Mouse (Mus musculus): Measurements from ENCODE around the gene B020004J07Rik. TPM values are rescaled to one million over a fixed set of nuclear protein-coding genes. Genes with fewer than 3 reads are reported as not detected.
"Not testable (repeated sequence)": the region's sequence is repeated elsewhere in the genome, so short reads cannot be mapped to it uniquely, and the experiment has no call there.

The B020004J07Rik gene
- not detected in 2 replicates for polyA plus RNA-seq (2012; rRNA removed)

- H3K27me3 ChIP-seq (ENCODE audit: control insufficient read depth, insufficient read depth, low read length); H3K36me3 ChIP-seq (ENCODE audit: control insufficient read depth, insufficient read depth, low read length); H3K4me3 ChIP-seq (ENCODE audit: low read depth, low read length); H3K27ac ChIP-seq (ENCODE audit: insufficient read depth, low read depth, low read length); H3K4me1 ChIP-seq (ENCODE audit: control insufficient read depth, insufficient read depth, insufficient read length, low read length): not testable (repeated sequence)
- 91% methylated on average over 4 of the region's 4 CpGs for WGBS
These were observed at the start of gene B020004J07Rik for GRCm38 (mm10) chr4:101843923-101844322. Gene B020004J07Rik (minus strand): TSS chr4:101844023.

- Histone ChIP-seq H3K4me3 (ENCODE audit: low read depth, low read length) (no peak overlapping the region), H3K4me1 (ENCODE audit: control insufficient read depth, insufficient read depth, insufficient read length, low read length) (no peaks in the 10 kb centered on the region), H3K27ac (ENCODE audit: insufficient read depth, low read depth, low read length) (no peak overlapping the region), H3K27me3 (ENCODE audit: control insufficient read depth, insufficient read depth, low read length) (no peaks in the 10 kb centered on the region), H3K36me3 (ENCODE audit: control insufficient read depth, insufficient read depth, low read length) (no peaks in the 10 kb centered on the region)
- no peak for TF ChIP-seq CTCF (IDR thresholded peaks at IDR 0.05; ENCODE audit: extremely low read depth, insufficient read length, insufficient replicate concordance, low read depth, low read length)
These were observed 45.6 kb upstream of the B020004J07Rik start for GRCm38 (mm10) chr4:101889377-101889776.

DNA sequence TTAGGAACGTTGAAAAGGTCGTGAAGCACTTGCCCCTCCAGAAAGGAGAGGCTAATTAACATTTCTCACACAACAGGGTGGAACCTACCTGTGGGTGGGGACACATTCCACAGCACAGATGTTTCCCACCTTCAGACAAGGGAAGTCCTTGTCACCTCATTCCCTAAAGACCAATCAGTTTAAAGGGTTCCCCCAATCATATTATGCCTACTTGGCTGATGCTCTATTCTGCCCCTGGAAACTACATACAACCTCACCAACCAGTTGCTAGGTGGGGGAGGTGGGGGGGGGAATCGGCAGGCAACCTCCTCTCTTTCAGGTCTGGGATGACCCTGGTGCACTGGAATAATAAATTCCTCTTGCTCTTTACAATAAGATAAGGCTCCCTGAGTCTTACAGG lies 39.8 kb upstream of the B020004J07Rik start:
- no peaks in the 10 kb centered on the region for H3K36me3 ChIP-seq (ENCODE audit: control insufficient read depth, insufficient read depth, low read length)
- 22% methylated on average over 3 of the region's 3 CpGs for WGBS
- H3K4me3 ChIP-seq (ENCODE audit: low read depth, low read length), result no peak overlapping the region
- no peaks in the 10 kb centered on the region for H3K27me3 ChIP-seq (ENCODE audit: control insufficient read depth, insufficient read depth, low read length)
- no peaks in the 10 kb centered on the region for H3K4me1 ChIP-seq (ENCODE audit: control insufficient read depth, insufficient read depth, insufficient read length, low read length)
- TF ChIP-seq CTCF (IDR thresholded peaks at IDR 0.05; ENCODE audit: extremely low read depth, insufficient read length, insufficient replicate concordance, low read depth, low read length) (no peak), POLR2A (IDR thresholded peaks at IDR 0.05; ENCODE audit: low read depth, low read length) (no peak)
- no peak overlapping the region for H3K27ac ChIP-seq (ENCODE audit: insufficient read depth, low read depth, low read length)

DNA sequence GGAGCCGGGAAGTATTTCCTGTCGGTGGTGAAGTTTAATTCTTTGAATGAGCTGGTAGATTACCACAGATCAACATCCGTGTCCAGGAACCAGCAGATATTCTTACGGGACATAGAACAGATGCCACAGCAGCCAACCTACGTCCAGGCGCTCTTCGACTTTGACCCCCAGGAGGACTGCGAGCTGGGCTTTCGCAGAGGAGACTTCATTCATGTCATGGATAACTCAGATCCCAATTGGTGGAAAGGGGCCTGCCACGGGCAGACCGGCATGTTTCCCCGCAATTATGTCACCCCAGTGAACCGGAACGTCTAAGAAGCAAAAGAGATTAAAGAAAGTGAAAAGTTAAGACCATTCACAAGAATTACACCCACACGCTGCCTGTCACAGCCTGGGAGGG lies 31.9 kb upstream of the B020004J07Rik start:
- not testable (repeated sequence) for H3K27ac ChIP-seq (ENCODE audit: insufficient read depth, low read depth, low read length); H3K27me3 ChIP-seq (ENCODE audit: control insufficient read depth, insufficient read depth, low read length)
- WGBS, result 88% methylated on average over 15 of the region's 15 CpGs

DNA sequence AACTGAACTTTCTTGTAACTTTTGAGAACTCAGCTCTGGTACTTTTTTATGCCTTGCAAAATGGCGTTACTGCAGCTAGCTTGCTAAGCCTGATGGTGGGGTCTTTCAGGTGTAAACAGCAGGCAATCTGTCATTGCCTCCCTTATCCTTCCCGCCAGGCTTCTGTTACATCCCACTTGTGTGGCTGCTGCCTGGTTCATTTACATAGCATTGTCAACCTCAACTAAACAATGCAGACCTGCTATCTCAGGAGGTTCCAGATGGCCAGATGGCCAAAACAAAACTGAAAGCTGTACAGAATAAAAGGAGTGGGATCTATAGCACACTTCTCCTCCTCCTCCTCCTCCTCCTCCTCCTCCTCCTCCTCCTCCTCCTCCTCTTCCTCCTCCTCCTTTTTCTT lies 28.2 kb upstream of the B020004J07Rik start:
- H3K27ac ChIP-seq (ENCODE audit: insufficient read depth, low read depth, low read length); H3K36me3 ChIP-seq (ENCODE audit: control insufficient read depth, insufficient read depth, low read length); H3K27me3 ChIP-seq (ENCODE audit: control insufficient read depth, insufficient read depth, low read length); H3K4me1 ChIP-seq (ENCODE audit: control insufficient read depth, insufficient read depth, insufficient read length, low read length); H3K4me3 ChIP-seq (ENCODE audit: low read depth, low read length): not testable (repeated sequence)
- WGBS, result 68% methylated on average over 2 of the region's 2 CpGs

More for the DNA sequence above, 31.9 kb upstream of the B020004J07Rik start:
- not testable (repeated sequence) for H3K4me3 ChIP-seq (ENCODE audit: low read depth, low read length); H3K4me1 ChIP-seq (ENCODE audit: control insufficient read depth, insufficient read depth, insufficient read length, low read length); H3K36me3 ChIP-seq (ENCODE audit: control insufficient read depth, insufficient read depth, low read length)

DNA sequence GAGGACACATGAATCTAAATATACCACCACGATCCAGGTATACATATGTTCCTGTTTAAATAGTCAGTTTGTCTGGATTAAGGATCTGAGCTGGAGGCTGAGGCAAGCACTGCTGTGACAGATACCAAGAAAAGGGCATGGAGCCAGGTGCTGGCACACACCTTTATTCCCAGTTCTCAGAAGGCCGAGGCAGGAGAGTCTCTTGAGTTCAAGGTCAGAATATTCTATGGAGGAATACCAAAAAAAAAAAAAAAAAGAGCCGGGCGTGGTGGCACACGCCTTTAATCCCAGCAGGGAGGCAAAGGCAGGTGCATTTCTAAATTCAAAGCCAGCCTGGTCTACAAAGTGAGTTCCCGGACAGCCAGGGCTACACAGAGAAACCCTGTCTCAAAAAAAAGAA lies 18.5 kb upstream of the B020004J07Rik start:
- Histone ChIP-seq H3K27ac (ENCODE audit: insufficient read depth, low read depth, low read length) (no peak overlapping the region), H3K4me1 (ENCODE audit: control insufficient read depth, insufficient read depth, insufficient read length, low read length) (no peaks in the 10 kb centered on the region), H3K4me3 (ENCODE audit: low read depth, low read length) (no peak overlapping the region), H3K27me3 (ENCODE audit: control insufficient read depth, insufficient read depth, low read length) (no peaks in the 10 kb centered on the region), H3K36me3 (ENCODE audit: control insufficient read depth, insufficient read depth, low read length) (no peaks in the 10 kb centered on the region)
- WGBS, result 78% methylated on average over 6 of the region's 6 CpGs
- TF ChIP-seq CTCF (IDR thresholded peaks at IDR 0.05; ENCODE audit: extremely low read depth, insufficient read length, insufficient replicate concordance, low read depth, low read length), result no peak

DNA sequence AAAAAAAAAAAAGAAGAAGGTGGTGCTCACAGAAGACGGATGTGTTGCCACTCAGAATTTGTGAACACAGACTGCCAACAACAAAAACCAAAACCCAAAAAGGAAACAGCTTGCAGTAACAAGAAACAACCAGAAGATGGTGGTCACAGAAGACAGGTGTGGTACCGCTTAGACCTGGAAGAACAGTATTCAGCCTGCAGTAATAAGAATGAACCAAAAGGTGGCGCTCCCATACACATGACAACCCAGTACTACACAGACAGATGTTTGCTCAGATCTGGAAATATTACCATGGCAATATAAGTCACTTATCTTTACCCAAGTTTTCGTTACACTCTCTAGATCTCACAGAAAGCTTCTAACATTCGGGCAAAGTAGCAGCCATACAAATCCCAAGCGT lies 17.1 kb upstream of the B020004J07Rik start:
- H3K4me1 ChIP-seq (ENCODE audit: control insufficient read depth, insufficient read depth, insufficient read length, low read length), result no peaks in the 10 kb centered on the region
- no peak overlapping the region for H3K4me3 ChIP-seq (ENCODE audit: low read depth, low read length)
- no peaks in the 10 kb centered on the region for H3K27me3 ChIP-seq (ENCODE audit: control insufficient read depth, insufficient read depth, low read length)
- H3K27ac ChIP-seq (ENCODE audit: insufficient read depth, low read depth, low read length), result no peak overlapping the region
- no peak for TF ChIP-seq POLR2A (IDR thresholded peaks at IDR 0.05; ENCODE audit: low read depth, low read length)
- no peak for TF ChIP-seq CTCF (IDR thresholded peaks at IDR 0.05; ENCODE audit: extremely low read depth, insufficient read length, insufficient replicate concordance, low read depth, low read length)
- WGBS, result 36% methylated on average over 6 of the region's 6 CpGs
- no peaks in the 10 kb centered on the region for H3K36me3 ChIP-seq (ENCODE audit: control insufficient read depth, insufficient read depth, low read length)

GRCm38 (mm10) chr4:101850908-101851307 lies 7.1 kb upstream of the B020004J07Rik start:
- H3K27ac ChIP-seq (ENCODE audit: insufficient read depth, low read depth, low read length), result no peak overlapping the region
- H3K4me1 ChIP-seq (ENCODE audit: control insufficient read depth, insufficient read depth, insufficient read length, low read length), result no peaks in the 10 kb centered on the region
- H3K27me3 ChIP-seq (ENCODE audit: control insufficient read depth, insufficient read depth, low read length), result no peaks in the 10 kb centered on the region
- no peak for TF ChIP-seq CTCF (IDR thresholded peaks at IDR 0.05; ENCODE audit: extremely low read depth, insufficient read length, insufficient replicate concordance, low read depth, low read length)
- no peak for TF ChIP-seq POLR2A (IDR thresholded peaks at IDR 0.05; ENCODE audit: low read depth, low read length)
- 64% methylated on average over 2 of the region's 2 CpGs for WGBS
- H3K36me3 ChIP-seq (ENCODE audit: control insufficient read depth, insufficient read depth, low read length), result no peaks in the 10 kb centered on the region
- no peak overlapping the region for H3K4me3 ChIP-seq (ENCODE audit: low read depth, low read length)

Other genes with a start within 250 kb of the B020004J07Rik start
- 17.2 and 32.1 TPM in 2 replicates for gene Leprot, start 196.3 kb downstream of the B020004J07Rik start, polyA plus RNA-seq (2012; rRNA removed)
- gene Lepr, start 126.6 kb downstream of the B020004J07Rik start, polyA plus RNA-seq (2012; rRNA removed), result 0.37 and 0.82 TPM in 2 replicates
- gene C130073F10Rik, start 49.8 kb upstream of the B020004J07Rik start, polyA plus RNA-seq (2012; rRNA removed), result not detected in 2 replicates
- gene Gm12800, start 65.1 kb upstream of the B020004J07Rik start, polyA plus RNA-seq (2012; rRNA removed), result not detected in 2 replicates
- gene Gm12794, start 96.4 kb upstream of the B020004J07Rik start, polyA plus RNA-seq (2012; rRNA removed), result not detected in 2 replicates
- not detected in 2 replicates for gene Gm12790, start 137.0 kb upstream of the B020004J07Rik start, polyA plus RNA-seq (2012; rRNA removed)
- not detected in 2 replicates for gene Gm12789, start 142.6 kb upstream of the B020004J07Rik start, polyA plus RNA-seq (2012; rRNA removed)
- gene Pde4b, start 243.5 kb upstream of the B020004J07Rik start, polyA plus RNA-seq (2012; rRNA removed), result 1.8 and 2.5 TPM in 2 replicates

Data from small intestine, adult 2 months (tissue).